Mouse (Mus musculus) mature B cell (primary cell): ENCODE measurements around the gene Gabpb1.

Experiments
- in situ Hi-C: fragments of 300-500 bp; cut with MboI; formaldehyde crosslinking; loops from 2 replicates; pipeline ENCODE4 v1.14.3; 2019

Gene Gabpb1

GRCm38 (mm10) chr2:126593831-126594610 lies 82.1 kb downstream of the Gabpb1 start:
- in situ Hi-C loops = no loop called here

- in situ Hi-C loops = no loop called here
These were observed 84.8 kb downstream of the Gabpb1 start for GRCm38 (mm10) chr2:126591304-126591703.

- in situ Hi-C loops = no loop called here
These were observed 88.7 kb downstream of the Gabpb1 start for GRCm38 (mm10) chr2:126587468-126587867.

- in situ Hi-C loops = no loop called here
These were observed 91.3 kb downstream of the Gabpb1 start for GRCm38 (mm10) chr2:126584621-126585369.

GRCm38 (mm10) chr2:126583960-126584359 lies 92.2 kb downstream of the Gabpb1 start:
- in situ Hi-C loops = no loop called here

GRCm38 (mm10) chr2:126579282-126579681 lies 96.9 kb downstream of the Gabpb1 start:
- in situ Hi-C loops = no loop called here
